Mouse (Mus musculus) fibroblast of lung, adult 2 months (primary cell): Measurements from ENCODE around the gene Gm11549.

Experiments used
- DNase-seq: peaks from one replicate; pipeline ENCODE4 v3.0.0-alpha.2; 2011; ENCODE audit warnings: low read depth

Gene Gm11549

DNA sequence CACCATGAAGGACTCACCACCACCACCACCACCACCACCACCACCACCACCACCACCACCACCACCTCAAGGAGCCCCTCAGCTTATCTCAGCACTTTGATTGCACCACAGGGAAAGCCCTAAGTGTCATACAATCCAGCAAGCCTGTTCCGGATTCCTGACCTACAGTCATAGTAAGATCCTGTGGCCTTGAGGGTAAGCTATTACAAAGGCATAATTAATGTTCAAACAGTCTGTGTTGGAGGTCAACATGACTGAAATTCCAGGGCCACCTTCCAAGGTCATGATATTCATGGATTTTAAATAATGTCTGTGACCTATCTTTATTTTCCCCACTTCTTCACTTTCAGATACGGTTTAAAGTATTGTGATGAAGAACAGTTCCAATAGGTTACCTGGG lies 41.1 kb downstream of the Gm11549 start:
- no peak for DNase-seq

- DNase-seq, result no peak
Observed at GRCm38 (mm10) chr3:36478776-36479175, 42.8 kb downstream of the Gm11549 start.

DNA sequence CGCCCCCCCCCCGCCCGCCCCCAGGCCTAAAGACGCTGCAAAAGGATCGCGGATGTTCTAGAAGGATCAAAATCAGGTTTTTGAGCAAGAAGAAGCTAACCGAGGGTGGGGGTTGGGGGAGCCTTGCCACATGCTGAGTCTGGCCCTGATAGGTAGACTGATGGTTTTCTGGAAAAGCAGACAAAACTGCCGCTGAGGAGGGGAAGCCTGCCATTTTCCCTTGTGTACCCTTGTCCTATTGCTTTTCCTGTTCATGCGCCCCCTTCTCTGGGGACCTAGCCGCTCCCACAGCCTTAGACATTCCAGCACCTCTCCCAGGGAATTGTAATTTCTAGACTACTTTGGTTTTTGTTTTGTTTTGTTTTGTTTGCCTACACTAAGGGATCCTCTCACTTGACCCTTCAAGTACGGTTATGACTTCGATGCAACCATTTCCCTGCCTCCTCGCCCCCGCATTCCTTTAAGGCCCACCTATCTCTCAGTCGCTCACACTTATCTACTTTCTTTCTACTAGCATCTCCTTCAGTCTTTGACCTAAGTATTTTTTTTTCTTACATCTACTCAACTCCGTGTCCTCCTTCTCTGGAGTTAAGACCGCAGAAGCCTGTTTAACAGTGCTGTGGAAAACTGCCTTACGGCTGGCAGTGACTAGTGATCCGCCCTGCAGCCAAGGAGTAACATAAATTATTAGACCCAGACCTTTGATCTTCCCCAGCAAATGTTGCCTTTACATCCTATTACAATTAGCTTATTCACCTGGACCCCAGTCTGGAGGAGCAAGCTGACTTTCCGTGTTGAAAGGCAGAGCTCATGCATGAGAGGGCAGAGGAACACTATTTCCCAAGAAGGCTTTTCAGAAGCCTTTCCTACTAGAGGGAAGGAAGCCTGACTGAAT lies 45.1 kb downstream of the Gm11549 start:
- DNase-seq, result no peak

- peak; percentile 96 for DNase-seq
Observed at GRCm38 (mm10) chr3:36475532-36476087, 46.0 kb downstream of the Gm11549 start, which contains the start of the genes Anxa5 and 1810062G17Rik. Anxa5 (minus strand) TSS chr3:36475894. 1810062G17Rik (plus strand) TSS chr3:36475937.

DNA sequence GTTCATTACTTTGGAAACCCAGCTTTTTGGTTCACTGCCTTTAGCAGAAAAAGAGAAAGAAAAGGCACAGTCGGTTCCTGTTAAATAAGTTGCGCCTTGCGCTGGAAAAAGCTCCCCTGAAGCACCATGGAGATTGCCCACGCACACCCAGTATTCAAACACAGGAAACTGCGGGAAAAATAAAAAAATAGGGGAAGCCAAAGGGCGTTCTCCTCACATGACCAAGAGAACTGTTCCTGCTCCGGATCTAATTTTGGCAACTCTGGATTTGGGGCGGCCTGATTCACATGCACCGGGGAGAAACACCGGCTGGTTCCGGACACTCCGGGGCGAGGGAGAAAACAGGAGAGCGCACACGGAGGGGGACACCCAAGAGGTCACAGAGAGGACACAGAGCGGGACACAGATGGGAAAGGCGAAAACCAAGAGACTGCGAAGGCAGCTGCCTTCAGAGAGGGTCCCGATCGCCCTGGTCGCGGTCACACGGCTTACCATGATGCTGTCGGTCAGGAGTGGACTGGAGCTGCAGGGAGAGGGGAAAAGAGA lies 46.6 kb downstream of the Gm11549 start:
- no peak for DNase-seq

- DNase-seq, result no peak
Observed at GRCm38 (mm10) chr3:36474421-36474820, 47.2 kb downstream of the Gm11549 start.

GRCm38 (mm10) chr3:36473222-36473621 lies 48.4 kb downstream of the Gm11549 start:
- no peak for DNase-seq

DNA sequence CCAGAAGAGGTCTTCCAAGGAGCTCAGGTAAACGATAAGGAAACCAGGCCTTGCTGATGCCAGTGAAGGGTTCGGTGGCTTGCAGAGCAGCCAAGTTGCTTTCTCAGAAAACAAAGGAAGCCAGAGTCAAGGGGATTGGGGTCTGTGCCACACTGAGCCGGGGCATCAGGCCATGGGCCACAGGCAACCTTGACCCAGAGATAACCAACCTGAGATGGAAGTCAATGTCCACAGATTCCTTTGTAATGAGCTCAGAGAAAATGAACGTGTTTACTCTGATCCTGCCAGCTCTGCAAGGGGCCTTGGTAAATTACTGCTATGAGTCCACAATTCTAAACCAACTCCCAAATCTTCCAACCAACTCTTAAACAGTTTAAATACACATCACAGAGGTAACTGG lies 49.8 kb downstream of the Gm11549 start:
- no peak for DNase-seq

DNA sequence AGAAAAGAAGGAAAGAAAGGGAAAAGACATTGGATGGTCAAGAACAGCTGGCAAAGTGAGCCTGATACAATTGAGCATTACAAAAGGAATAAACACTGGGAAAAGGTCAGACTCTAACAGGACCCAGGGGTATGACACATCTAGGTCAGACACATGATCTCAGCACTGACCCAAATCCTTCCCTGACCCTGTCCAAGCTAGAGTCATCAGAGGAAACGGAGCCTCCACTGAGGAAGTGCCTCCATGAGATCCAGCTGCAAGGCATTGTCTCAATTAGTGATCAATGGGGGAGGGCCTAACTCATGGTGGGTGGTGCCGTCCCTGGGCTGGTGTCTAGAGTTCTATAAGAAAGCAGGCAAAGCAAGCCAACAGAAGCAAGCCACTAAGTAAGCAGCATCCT lies 52.7 kb downstream of the Gm11549 start:
- no peak for DNase-seq

- no peak for DNase-seq
Observed at GRCm38 (mm10) chr3:36467632-36468031, 54.0 kb downstream of the Gm11549 start.

- no peak for DNase-seq
Observed at GRCm38 (mm10) chr3:36465538-36465937, 56.1 kb downstream of the Gm11549 start.
